In the genomic region with DNA sequence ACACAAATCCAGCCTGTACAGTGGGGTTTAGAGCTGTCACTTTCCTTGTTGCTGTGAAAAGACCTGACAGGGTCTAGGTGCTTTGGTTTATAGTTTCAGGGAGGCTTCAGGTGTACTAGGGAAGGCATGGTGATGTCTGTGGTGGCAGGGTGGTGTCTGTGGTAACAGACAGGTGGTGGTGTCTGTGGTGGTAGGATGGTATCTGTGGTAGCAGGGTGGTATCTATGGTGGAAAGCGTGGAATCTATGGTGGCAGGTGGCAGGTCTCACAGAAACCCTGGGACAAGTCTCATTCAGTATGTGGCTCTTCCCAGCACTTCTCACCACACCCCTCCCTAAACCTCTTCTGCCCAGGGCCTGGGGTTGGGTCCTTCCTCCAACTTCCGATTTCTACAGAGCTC, we compare ENCODE assay signal across 16 mouse cellular contexts.
"Had no signal": no experiment of that assay in that cellular context is flagged by ENCODE, and none has a peak within 500 bp of the region (broad histone marks: within the 10 kb centered on the region; RNA-seq: fewer than 3 reads in every experiment).

No protein-coding gene starts in this region.

- H3K9ac ChIP-seq: liver, embryonic 13.5 days; liver, embryonic 15.5 days; lung, embryonic 14.5 days; midbrain, embryonic 12.5 days; neural tube, embryonic 12.5 days; stomach, embryonic 15.5 days had no signal

- H3K27ac ChIP-seq: liver, embryonic 13.5 days; liver, embryonic 15.5 days; midbrain, embryonic 10.5 days; midbrain, embryonic 12.5 days; neural tube, embryonic 12.5 days; stomach, embryonic 15.5 days; stomach, postnatal 0 days had no signal

- H3K36me3 ChIP-seq: liver, embryonic 13.5 days; liver, embryonic 15.5 days; midbrain, embryonic 10.5 days; midbrain, embryonic 12.5 days; neural tube, embryonic 12.5 days; stomach, embryonic 15.5 days had no signal

- H3K27me3 ChIP-seq: liver, embryonic 13.5 days; liver, embryonic 15.5 days; midbrain, embryonic 12.5 days; neural tube, embryonic 12.5 days; stomach, embryonic 15.5 days had no signal

- H3K9me3 ChIP-seq: liver, embryonic 13.5 days; liver, embryonic 15.5 days; midbrain, embryonic 12.5 days; stomach, embryonic 15.5 days had no signal

- H3K4me1 ChIP-seq: liver, embryonic 15.5 days; midbrain, embryonic 10.5 days; midbrain, embryonic 12.5 days; neural tube, embryonic 12.5 days; stomach, embryonic 15.5 days had no signal

- H3K4me3 ChIP-seq: liver, embryonic 13.5 days; liver, embryonic 15.5 days; midbrain, embryonic 10.5 days; midbrain, embryonic 12.5 days; neural tube, embryonic 12.5 days; stomach, embryonic 15.5 days had no signal

- ATAC-seq: midbrain, embryonic 16.5 days had no signal

- DNase-seq: liver, embryonic 13.5 days; lung, adult 18-20 months; lung, embryonic 14.5 days; lung, postnatal 14 days; midbrain, embryonic 14.5 days; retina, postnatal 1 day; right cerebral cortex, adult 18-20 months; thymus, adult 2 months; thymus, postnatal 36 days had no signal

- H3K4me2 ChIP-seq: liver, embryonic 13.5 days; liver, embryonic 15.5 days; lung, embryonic 14.5 days; midbrain, embryonic 12.5 days; neural tube, embryonic 12.5 days; stomach, embryonic 15.5 days had no signal
